Mouse (Mus musculus): ENCODE measurements around the gene Lsm3. TPM values are rescaled to one million over a fixed set of nuclear protein-coding genes. Genes with fewer than 3 reads are reported as not detected.

Lsm3 gene
- polyA plus RNA-seq, 1 experiment: 207 TPM

DNA sequence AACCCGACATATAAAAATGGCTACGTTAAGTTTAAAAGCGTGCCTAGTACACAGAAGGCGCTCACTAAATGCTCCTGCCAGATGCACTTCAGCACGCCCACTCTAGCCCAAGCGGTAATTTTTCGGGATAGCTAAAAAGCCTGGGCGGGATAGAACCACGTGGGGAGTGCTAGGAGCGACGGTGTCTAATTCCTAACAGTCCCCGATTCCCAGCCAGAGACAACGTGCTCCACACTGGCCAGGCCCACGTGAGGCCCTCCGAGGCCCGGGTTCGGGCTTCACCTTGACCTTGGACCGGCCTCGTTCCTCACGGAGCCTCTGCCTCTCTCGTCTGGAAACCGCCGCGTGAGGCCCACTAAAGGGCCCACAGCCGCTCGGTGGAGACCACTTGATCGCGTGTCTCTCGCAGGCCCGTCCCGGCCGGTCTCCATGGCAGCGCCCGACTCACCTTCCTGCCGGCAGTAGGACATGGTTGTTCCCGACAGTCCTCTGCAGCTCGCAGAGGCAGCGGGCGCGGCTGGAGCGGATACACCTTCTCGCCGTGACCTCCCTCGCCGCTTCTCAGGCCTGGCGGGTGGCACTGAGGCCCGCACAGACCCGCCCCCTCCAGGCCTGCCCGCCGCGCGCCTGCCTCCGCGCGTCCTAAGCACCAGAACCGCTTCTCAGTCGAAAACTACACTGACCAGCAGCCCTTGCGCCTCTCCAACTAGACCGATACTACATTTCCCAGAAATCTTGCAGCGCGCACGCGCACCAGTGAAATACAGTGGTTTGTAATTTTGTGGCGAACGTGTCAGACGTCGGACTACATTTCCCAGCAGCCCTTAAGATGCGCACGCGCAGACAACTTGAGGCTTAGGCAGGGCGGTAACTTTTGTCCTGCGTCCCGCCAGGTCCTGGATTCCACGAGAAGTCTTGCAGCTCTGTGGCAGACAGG is 42.6 kb upstream of the Lsm3 start, which contains the start of the genes Chchd4 and Tmem43:
Chchd4 (minus strand) TSS at position 679 of the 937 bp plus-strand sequence.
Tmem43 (plus strand) TSS at position 836 of the 937 bp plus-strand sequence.
- no peaks in the 10 kb centered on the region for H3K27me3 ChIP-seq (ENCODE audit: control insufficient read depth, insufficient read depth, insufficient read length)
- peak within 1 kb of the TSS; percentile 95 for H3ac ChIP-seq (ENCODE audit: control insufficient read depth, insufficient read length, low read depth)
- TF ChIP-seq MAX (IDR thresholded peaks at IDR 0.05) (peak; percentile 72), CEBPB (IDR thresholded peaks at IDR 0.05; ENCODE audit: low read depth) (no peak), USF1 (IDR thresholded peaks at IDR 0.05; ENCODE audit: low read depth) (peak; percentile 69), MYOG (IDR thresholded peaks at IDR 0.05; ENCODE audit: control insufficient read depth, extremely low read depth, insufficient read length) (no peak), FOSL1 (IDR thresholded peaks at IDR 0.05; ENCODE audit: insufficient read depth, low read length, poor library complexity, severe bottlenecking) (no peak), MYOD1 (IDR thresholded peaks at IDR 0.05; ENCODE audit: control insufficient read depth, insufficient read length, low read depth) (no peak), CTCF (IDR thresholded peaks at IDR 0.05; ENCODE audit: control insufficient read depth, insufficient read depth, insufficient read length) (no peak)
- H3K4me3 ChIP-seq (ENCODE audit: insufficient read depth, poor library complexity, severe bottlenecking): peak within 1 kb of the TSS; percentile 94
- peaks cover 96% of the 10 kb centered on the region for H3K79me2 ChIP-seq (ENCODE audit: control insufficient read depth, insufficient read depth)
- peaks cover 54% of the 10 kb centered on the region for H3K79me3 ChIP-seq (ENCODE audit: low read depth)
- peaks cover 51% of the 10 kb centered on the region for H3K36me3 ChIP-seq (ENCODE audit: control insufficient read depth, insufficient read depth)

DNA sequence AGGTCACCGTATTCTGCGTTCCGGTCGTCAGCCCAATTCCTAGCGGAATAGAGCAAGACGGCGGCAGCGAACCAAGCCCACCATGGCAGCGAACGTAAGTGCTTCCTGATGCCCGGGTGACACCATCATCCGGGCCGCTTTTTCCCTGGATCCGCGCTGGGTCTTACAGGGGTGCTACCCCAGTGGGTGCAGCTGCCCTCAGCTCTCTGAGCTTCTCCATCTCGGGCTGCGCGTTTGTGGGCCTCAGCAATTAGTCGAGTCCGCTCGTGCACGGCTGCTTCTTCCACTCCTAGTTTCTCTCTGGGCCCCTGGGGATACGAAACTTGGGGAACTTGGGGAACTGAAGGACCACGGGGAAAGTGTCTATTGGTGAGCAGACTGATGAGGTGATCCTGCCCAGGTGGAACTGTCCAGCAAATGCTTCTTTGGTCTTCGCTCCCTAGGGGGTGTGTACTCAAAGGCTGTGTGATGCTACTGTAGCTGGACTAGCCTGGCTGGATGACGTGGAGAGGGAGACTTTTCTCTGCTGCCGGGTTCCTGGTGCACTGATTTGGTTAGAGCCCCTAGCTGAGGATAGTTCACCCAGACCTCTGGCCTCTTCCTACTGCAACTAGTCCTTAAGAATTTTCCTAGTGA is 41.8 kb upstream of the Lsm3 start:
- TF ChIP-seq MYOD1 (IDR thresholded peaks at IDR 0.05; ENCODE audit: control insufficient read depth, insufficient read length, low read depth) (no peak), MAX (IDR thresholded peaks at IDR 0.05) (no peak), USF1 (IDR thresholded peaks at IDR 0.05; ENCODE audit: low read depth) (no peak), MYOG (IDR thresholded peaks at IDR 0.05; ENCODE audit: control insufficient read depth, extremely low read depth, insufficient read length) (no peak), FOSL1 (IDR thresholded peaks at IDR 0.05; ENCODE audit: insufficient read depth, low read length, poor library complexity, severe bottlenecking) (no peak), CEBPB (IDR thresholded peaks at IDR 0.05; ENCODE audit: low read depth) (no peak), CTCF (IDR thresholded peaks at IDR 0.05; ENCODE audit: control insufficient read depth, insufficient read depth, insufficient read length) (no peak)
- Histone ChIP-seq H3K79me2 (ENCODE audit: control insufficient read depth, insufficient read depth) (peaks cover 89% of the 10 kb centered on the region), H3K4me3 (ENCODE audit: insufficient read depth, poor library complexity, severe bottlenecking) (peak overlapping the region; percentile 94), H3K36me3 (ENCODE audit: control insufficient read depth, insufficient read depth) (peaks cover 53% of the 10 kb centered on the region), H3K79me3 (ENCODE audit: low read depth) (peaks cover 53% of the 10 kb centered on the region), H3ac (ENCODE audit: control insufficient read depth, insufficient read length, low read depth) (peak overlapping the region; percentile 86), H3K27me3 (ENCODE audit: control insufficient read depth, insufficient read depth, insufficient read length) (no peaks in the 10 kb centered on the region)

DNA sequence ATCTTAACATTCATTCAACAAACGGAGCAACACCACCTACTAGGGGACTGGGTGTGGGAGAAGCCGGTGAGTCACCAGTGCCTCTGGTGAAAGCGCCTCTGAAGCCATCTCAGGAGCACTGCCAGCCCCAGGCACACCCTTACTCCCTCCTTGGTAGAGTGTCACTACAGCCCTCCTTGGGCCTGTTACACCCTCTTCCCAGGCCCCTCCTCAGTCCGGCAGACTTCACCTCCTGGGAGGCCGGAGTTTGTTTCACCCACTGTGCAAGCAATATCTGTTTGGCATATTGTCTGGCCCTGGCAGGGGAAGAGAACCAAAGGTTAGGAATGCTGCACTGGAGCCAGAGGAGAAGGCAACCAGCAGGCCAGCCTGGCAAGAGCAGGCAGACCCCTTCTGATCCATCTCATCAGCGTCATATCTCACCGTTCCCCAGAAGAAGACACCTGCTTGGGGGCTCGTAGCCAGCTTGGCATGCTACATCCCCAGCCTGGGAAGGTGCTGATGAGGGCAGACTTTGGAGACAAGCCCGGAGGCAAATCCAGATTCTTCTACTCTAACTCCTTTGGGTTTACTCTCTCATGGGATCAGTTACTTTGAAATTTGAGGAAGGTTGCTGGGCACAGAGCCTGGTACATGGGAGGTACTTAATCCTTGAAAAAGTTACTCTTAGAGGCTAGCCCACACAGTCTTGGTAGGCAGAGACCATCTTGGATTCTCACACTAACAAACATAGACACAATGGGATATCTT is 41.1 kb upstream of the Lsm3 start:
- TF ChIP-seq CTCF (IDR thresholded peaks at IDR 0.05; ENCODE audit: control insufficient read depth, insufficient read depth, insufficient read length): no peak
- TF ChIP-seq MYOG (IDR thresholded peaks at IDR 0.05; ENCODE audit: control insufficient read depth, extremely low read depth, insufficient read length): no peak
- H3ac ChIP-seq (ENCODE audit: control insufficient read depth, insufficient read length, low read depth): peak overlapping the region; percentile 86
- no peaks in the 10 kb centered on the region for H3K27me3 ChIP-seq (ENCODE audit: control insufficient read depth, insufficient read depth, insufficient read length)
- H3K36me3 ChIP-seq (ENCODE audit: control insufficient read depth, insufficient read depth): peaks cover 59% of the 10 kb centered on the region
- peak overlapping the region; percentile 94 for H3K4me3 ChIP-seq (ENCODE audit: insufficient read depth, poor library complexity, severe bottlenecking)
- peaks cover 82% of the 10 kb centered on the region for H3K79me2 ChIP-seq (ENCODE audit: control insufficient read depth, insufficient read depth)
- H3K79me3 ChIP-seq (ENCODE audit: low read depth): peaks cover 46% of the 10 kb centered on the region

DNA sequence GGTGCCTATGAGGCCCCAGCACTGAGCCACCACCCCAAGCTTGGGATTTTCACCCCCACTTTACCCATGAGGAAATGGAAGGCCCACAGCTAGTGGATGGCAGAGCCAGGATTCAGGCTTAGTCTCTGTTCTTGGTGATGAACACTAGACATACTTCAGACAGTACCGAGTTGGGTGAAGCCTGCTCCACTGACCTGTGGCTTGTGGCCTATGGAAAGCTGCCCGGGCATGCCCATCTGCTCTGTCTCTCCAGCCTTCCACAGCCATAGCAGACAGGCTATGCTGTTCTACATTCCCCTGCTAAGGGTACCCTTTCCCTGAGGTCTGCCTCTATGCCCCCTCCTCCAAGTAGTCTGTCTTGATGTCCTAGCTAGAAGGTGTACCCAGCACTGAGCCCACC is 39.2 kb upstream of the Lsm3 start:
- H3K36me3 ChIP-seq (ENCODE audit: control insufficient read depth, insufficient read depth): peaks cover 64% of the 10 kb centered on the region
- H3K4me3 ChIP-seq (ENCODE audit: insufficient read depth, poor library complexity, severe bottlenecking): no peak overlapping the region
- no peaks in the 10 kb centered on the region for H3K27me3 ChIP-seq (ENCODE audit: control insufficient read depth, insufficient read depth, insufficient read length)
- no peak overlapping the region for H3ac ChIP-seq (ENCODE audit: control insufficient read depth, insufficient read length, low read depth)
- TF ChIP-seq USF1 (IDR thresholded peaks at IDR 0.05; ENCODE audit: low read depth) (no peak), MYOG (IDR thresholded peaks at IDR 0.05; ENCODE audit: control insufficient read depth, extremely low read depth, insufficient read length) (no peak), FOSL1 (IDR thresholded peaks at IDR 0.05; ENCODE audit: insufficient read depth, low read length, poor library complexity, severe bottlenecking) (no peak), CEBPB (IDR thresholded peaks at IDR 0.05; ENCODE audit: low read depth) (no peak), CTCF (IDR thresholded peaks at IDR 0.05; ENCODE audit: control insufficient read depth, insufficient read depth, insufficient read length) (no peak), MYOD1 (IDR thresholded peaks at IDR 0.05; ENCODE audit: control insufficient read depth, insufficient read length, low read depth) (no peak), MAX (IDR thresholded peaks at IDR 0.05) (no peak)
- H3K79me2 ChIP-seq (ENCODE audit: control insufficient read depth, insufficient read depth): peaks cover 63% of the 10 kb centered on the region
- peaks cover 30% of the 10 kb centered on the region for H3K79me3 ChIP-seq (ENCODE audit: low read depth)

DNA sequence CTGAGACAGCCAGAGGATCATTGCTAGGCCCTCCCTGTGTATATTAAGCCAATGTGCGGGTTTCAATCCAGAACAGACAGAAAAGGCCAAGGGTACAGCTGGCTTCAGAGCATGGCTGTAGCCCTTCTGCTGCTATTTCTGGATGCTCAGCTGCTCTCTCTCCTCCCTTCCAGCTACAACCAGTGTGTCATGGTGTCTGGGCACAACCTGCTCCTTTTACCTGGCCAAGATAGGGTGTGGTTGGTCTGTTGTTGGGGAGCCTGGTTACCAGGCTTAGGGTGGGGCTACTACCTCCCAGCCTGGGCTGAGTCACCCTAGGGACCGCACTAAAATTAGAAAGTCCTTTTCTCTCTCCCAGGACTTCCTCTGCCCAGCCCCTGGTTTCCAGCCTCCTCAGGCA is 32.4 kb upstream of the Lsm3 start:
- no peak overlapping the region for H3ac ChIP-seq (ENCODE audit: control insufficient read depth, insufficient read length, low read depth)
- TF ChIP-seq MYOG (IDR thresholded peaks at IDR 0.05; ENCODE audit: control insufficient read depth, extremely low read depth, insufficient read length) (no peak), MYOD1 (IDR thresholded peaks at IDR 0.05; ENCODE audit: control insufficient read depth, insufficient read length, low read depth) (no peak), FOSL1 (IDR thresholded peaks at IDR 0.05; ENCODE audit: insufficient read depth, low read length, poor library complexity, severe bottlenecking) (no peak), CEBPB (IDR thresholded peaks at IDR 0.05; ENCODE audit: low read depth) (no peak), MAX (IDR thresholded peaks at IDR 0.05) (no peak), USF1 (IDR thresholded peaks at IDR 0.05; ENCODE audit: low read depth) (no peak), CTCF (IDR thresholded peaks at IDR 0.05; ENCODE audit: control insufficient read depth, insufficient read depth, insufficient read length) (no peak)
- H3K79me2 ChIP-seq (ENCODE audit: control insufficient read depth, insufficient read depth): no peaks in the 10 kb centered on the region
- H3K27me3 ChIP-seq (ENCODE audit: control insufficient read depth, insufficient read depth, insufficient read length): no peaks in the 10 kb centered on the region
- peaks cover 97% of the 10 kb centered on the region for H3K36me3 ChIP-seq (ENCODE audit: control insufficient read depth, insufficient read depth)
- H3K79me3 ChIP-seq (ENCODE audit: low read depth): no peaks in the 10 kb centered on the region
- no peak overlapping the region for H3K4me3 ChIP-seq (ENCODE audit: insufficient read depth, poor library complexity, severe bottlenecking)
